In genomic region chr9:107607036-107607435, GRCm38 (mm10) we compare ENCODE assay signal across 10 mouse cellular contexts. TPM values are rescaled to one million over a fixed set of nuclear protein-coding genes. Genes with fewer than 3 reads are reported as not detected.
DNase-seq lines count a peak whose midpoint lies in the region; ATAC-seq lines count a peak whose summit lies in the region.
"Had no signal": no experiment of that assay in that cellular context is flagged by ENCODE, and none has a peak within 500 bp of the region (broad histone marks: within the 10 kb centered on the region; RNA-seq: fewer than 3 reads in every experiment).

No protein-coding gene starts in this region.

- H3K36me3 ChIP-seq in heart, embryonic 10.5 days, result no peaks in the 10 kb centered on the region
- no peaks in the 10 kb centered on the region for H3K36me3 ChIP-seq in liver, embryonic 15.5 days (replicated peaks)
- no peaks in the 10 kb centered on the region for H3K36me3 ChIP-seq in liver, embryonic 11.5 days (ENCODE audit: control insufficient read depth, insufficient read depth, low read length)
- no peaks in the 10 kb centered on the region for H3K36me3 ChIP-seq in embryonic facial prominence, embryonic 13.5 days
- no peaks in the 10 kb centered on the region for H3K36me3 ChIP-seq in limb, embryonic 15.5 days

- no peaks in the 10 kb centered on the region for H3K9me3 ChIP-seq in heart, embryonic 10.5 days
- no peaks in the 10 kb centered on the region for H3K9me3 ChIP-seq in liver, embryonic 15.5 days (replicated peaks)
- H3K9me3 ChIP-seq in liver, embryonic 11.5 days (ENCODE audit: control insufficient read depth, low read length), result no peaks in the 10 kb centered on the region
- no peaks in the 10 kb centered on the region for H3K9me3 ChIP-seq in embryonic facial prominence, embryonic 13.5 days
- H3K9me3 ChIP-seq in limb, embryonic 15.5 days, result no peaks in the 10 kb centered on the region

- H3K4me1 ChIP-seq in heart, embryonic 10.5 days, result peaks cover 87% of the 10 kb centered on the region
- H3K4me1 ChIP-seq in liver, embryonic 15.5 days (replicated peaks), result peaks cover 50% of the 10 kb centered on the region
- H3K4me1 ChIP-seq in liver, embryonic 11.5 days (replicated peaks; ENCODE audit: control insufficient read depth, insufficient read depth, low read length), result peaks cover 31% of the 10 kb centered on the region
- peaks cover 86% of the 10 kb centered on the region for H3K4me1 ChIP-seq in embryonic facial prominence, embryonic 13.5 days
- peaks cover 89% of the 10 kb centered on the region for H3K4me1 ChIP-seq in limb, embryonic 15.5 days

- WGBS in heart, embryonic 10.5 days, result 78% methylated on average over 2 of the region's 2 CpGs
- 61% methylated on average over 2 of the region's 2 CpGs for WGBS in liver, embryonic 15.5 days (ENCODE audit: insufficient replicate concordance)
- WGBS in liver, embryonic 11.5 days, result 78% methylated on average over 2 of the region's 2 CpGs
- WGBS in embryonic facial prominence, embryonic 13.5 days, result 77% methylated on average over 2 of the region's 2 CpGs
- WGBS in limb, embryonic 15.5 days, result 80% methylated on average over 2 of the region's 2 CpGs

- no peak overlapping the region for H3K9ac ChIP-seq in liver, embryonic 15.5 days
- no peak overlapping the region for H3K9ac ChIP-seq in liver, embryonic 11.5 days (ENCODE audit: low read depth, low read length)
- peak overlapping the region; percentile 44; the same call in 1 of the 2 replicates for H3K9ac ChIP-seq in embryonic facial prominence, embryonic 13.5 days
- no peak overlapping the region for H3K9ac ChIP-seq in limb, embryonic 15.5 days

- peak overlapping the region; percentile 5; the same call in 1 of the 2 replicates for H3K4me2 ChIP-seq in liver, embryonic 15.5 days
- no peak overlapping the region for H3K4me2 ChIP-seq in liver, embryonic 11.5 days
- peak overlapping the region; percentile 34 for H3K4me2 ChIP-seq in embryonic facial prominence, embryonic 13.5 days
- H3K4me2 ChIP-seq in limb, embryonic 15.5 days, result peak overlapping the region; percentile 37

- peak overlapping the region; percentile 39 for H3K4me3 ChIP-seq in heart, embryonic 10.5 days
- H3K4me3 ChIP-seq in liver, embryonic 15.5 days (replicated peaks), result no peak overlapping the region
- no peak overlapping the region for H3K4me3 ChIP-seq in liver, embryonic 11.5 days (ENCODE audit: low read depth, low read length)
- H3K4me3 ChIP-seq in embryonic facial prominence, embryonic 13.5 days, result peak overlapping the region; percentile 17; the same call in 1 of the 2 replicates
- H3K4me3 ChIP-seq in limb, embryonic 15.5 days, result peak overlapping the region; percentile 31

- peaks cover 39% of the 10 kb centered on the region for H3K27me3 ChIP-seq in heart, embryonic 10.5 days (ENCODE audit: insufficient read depth, poor library complexity, severe bottlenecking)
- peaks cover 31% of the 10 kb centered on the region for H3K27me3 ChIP-seq in liver, embryonic 15.5 days
- H3K27me3 ChIP-seq in liver, embryonic 11.5 days (replicated peaks; ENCODE audit: control insufficient read depth, insufficient read depth, low read length), result no peaks in the 10 kb centered on the region; the same call in 1 of the 2 replicates
- no peaks in the 10 kb centered on the region for H3K27me3 ChIP-seq in embryonic facial prominence, embryonic 13.5 days
- H3K27me3 ChIP-seq in limb, embryonic 15.5 days, result no peaks in the 10 kb centered on the region

- no peak for DNase-seq in heart, embryonic 10.5 days (ENCODE audit: low spot score)
- no peak for DNase-seq in heart, adult 8-10 months (ENCODE audit: low spot score)
- no peak for DNase-seq in liver, embryonic 11.5 days (ENCODE audit: low spot score)
- DNase-seq in left cerebral cortex, adult 8-10 months (ENCODE audit: low spot score in 2 of 2), result no peak
- DNase-seq: cerebellum, postnatal 25 days; layer of hippocampus, adult 9-11 months had no signal

- H3K27ac ChIP-seq in heart, embryonic 10.5 days, result peak overlapping the region; percentile 48
- no peak overlapping the region for H3K27ac ChIP-seq in liver, embryonic 15.5 days (replicated peaks)
- no peak overlapping the region for H3K27ac ChIP-seq in liver, embryonic 11.5 days (ENCODE audit: low read depth, low read length)
- 0 out of 2 replicates have a peak overlapping the region, but pooled peaks have one; percentile 33 for H3K27ac ChIP-seq in embryonic facial prominence, embryonic 13.5 days
- H3K27ac ChIP-seq in limb, embryonic 15.5 days, result peak overlapping the region; percentile 69

- no peak for ATAC-seq in liver, embryonic 15.5 days (ENCODE audit: insufficient read depth)
- no peak for ATAC-seq in liver, embryonic 11.5 days (replicated peaks; ENCODE audit: low FRiP score)
- no peak for ATAC-seq in embryonic facial prominence, embryonic 13.5 days (ENCODE audit: insufficient number of reproducible peaks, insufficient read depth, low FRiP score, low TSS enrichment, low read depth)
- ATAC-seq in limb, embryonic 15.5 days (ENCODE audit: insufficient number of reproducible peaks, low FRiP score, low TSS enrichment, low read depth), result no peak
- ATAC-seq in erythroid progenitor cell, adult 5-6 weeks (replicated peaks; ENCODE audit: low FRiP score, poor library complexity, severe bottlenecking), result no peak

RNA-seq across cellular contexts. Expression of gene Sema3b, which starts 2.0 kb away (rescaled TPM):
- 4.9 and 8.2 TPM in 2 replicates for polyA plus RNA-seq in heart, embryonic 10.5 days (2016; fragmentation: Nextera tagmentation; extraction: Ambion mirVana)
- 10 to 100 TPM; 21.1 to 33.0 (median 24.2) TPM for total RNA-seq in heart, adult 8-10 months (2022)
- 0.74 and 0.77 TPM in 2 replicates for polyA plus RNA-seq in liver, embryonic 15.5 days (2015; fragmentation: Nextera tagmentation; extraction: Ambion mirVana)
- 0.63 and 0.79 TPM in 2 replicates for polyA plus RNA-seq in liver, embryonic 11.5 days (2014; fragmentation: Nextera tagmentation; extraction: Ambion mirVana)
- polyA plus RNA-seq in embryonic facial prominence, embryonic 13.5 days (2015; fragmentation: Nextera tagmentation; extraction: Ambion mirVana), result 8.4 and 8.6 TPM in 2 replicates
- polyA plus RNA-seq in limb, embryonic 15.5 days (2015; fragmentation: Nextera tagmentation; extraction: Ambion mirVana), result 13.6 and 23.6 TPM in 2 replicates
- total RNA-seq in left cerebral cortex, adult 8-10 months (2022), result 1 to 10 TPM; 5.1 to 5.9 (median 5.3) TPM
- total RNA-seq in erythroid progenitor cell, adult 5-6 weeks (2015; ENCODE audit: low replicate concordance), result not detected in 2 replicates
- total RNA-seq in erythroid progenitor cell, adult 5-6 weeks (2017; ENCODE audit: low replicate concordance), result not detected in 2 replicates

RNA-seq across cellular contexts. Expression of gene Ifrd2, which starts 19.6 kb away (rescaled TPM):
- polyA plus RNA-seq in heart, embryonic 10.5 days (2016; fragmentation: Nextera tagmentation; extraction: Ambion mirVana), result 58.0 and 62.8 TPM in 2 replicates
- total RNA-seq in heart, adult 8-10 months (2022), result 10 to 100 TPM; 43.7 to 58.2 (median 47.5) TPM
- 161 and 198 TPM in 2 replicates for polyA plus RNA-seq in liver, embryonic 15.5 days (2015; fragmentation: Nextera tagmentation; extraction: Ambion mirVana)
- 219 and 230 TPM in 2 replicates for polyA plus RNA-seq in liver, embryonic 11.5 days (2014; fragmentation: Nextera tagmentation; extraction: Ambion mirVana)
- polyA plus RNA-seq in embryonic facial prominence, embryonic 13.5 days (2015; fragmentation: Nextera tagmentation; extraction: Ambion mirVana), result 39.3 and 54.2 TPM in 2 replicates
- 45.9 and 58.8 TPM in 2 replicates for polyA plus RNA-seq in limb, embryonic 15.5 days (2015; fragmentation: Nextera tagmentation; extraction: Ambion mirVana)
- 10 to 100 TPM; 11.3 to 15.5 (median 15.3) TPM for total RNA-seq in left cerebral cortex, adult 8-10 months (2022)
- 206 and 249 TPM in 2 replicates for total RNA-seq in erythroid progenitor cell, adult 5-6 weeks (2015; ENCODE audit: low replicate concordance)
- total RNA-seq in erythroid progenitor cell, adult 5-6 weeks (2017; ENCODE audit: low replicate concordance), result 122 and 166 TPM in 2 replicates

RNA-seq across cellular contexts. Expression of gene Hyal3, which starts 26.4 kb away (rescaled TPM):
- polyA plus RNA-seq in heart, embryonic 10.5 days (2016; fragmentation: Nextera tagmentation; extraction: Ambion mirVana), result 0.36 and 0.70 TPM in 2 replicates
- total RNA-seq in heart, adult 8-10 months (2022), result under 1 TPM; 0.20 to 0.72 (median 0.25) TPM
- 0.64 TPM in 2 replicates for polyA plus RNA-seq in liver, embryonic 15.5 days (2015; fragmentation: Nextera tagmentation; extraction: Ambion mirVana)
- polyA plus RNA-seq in liver, embryonic 11.5 days (2014; fragmentation: Nextera tagmentation; extraction: Ambion mirVana), result 1.0 and 1.5 TPM in 2 replicates
- polyA plus RNA-seq in embryonic facial prominence, embryonic 13.5 days (2015; fragmentation: Nextera tagmentation; extraction: Ambion mirVana), result 1.6 and 2.8 TPM in 2 replicates
- polyA plus RNA-seq in limb, embryonic 15.5 days (2015; fragmentation: Nextera tagmentation; extraction: Ambion mirVana), result 1.6 and 1.8 TPM in 2 replicates
- 1 to 10 TPM; 1.0 to 1.7 (median 1.1) TPM for total RNA-seq in left cerebral cortex, adult 8-10 months (2022)
- 4.2 and 8.6 TPM in 2 replicates for total RNA-seq in erythroid progenitor cell, adult 5-6 weeks (2015; ENCODE audit: low replicate concordance)
- total RNA-seq in erythroid progenitor cell, adult 5-6 weeks (2017; ENCODE audit: low replicate concordance), result 0.64 TPM in 1 of 2 replicates, not detected in the other

RNA-seq across cellular contexts. Expression of gene Gnai2, which starts 28.1 kb away (rescaled TPM):
- polyA plus RNA-seq in heart, embryonic 10.5 days (2016; fragmentation: Nextera tagmentation; extraction: Ambion mirVana), result 359 and 404 TPM in 2 replicates
- 100 to 1,000 TPM; 227 to 299 (median 259) TPM for total RNA-seq in heart, adult 8-10 months (2022)
- polyA plus RNA-seq in liver, embryonic 15.5 days (2015; fragmentation: Nextera tagmentation; extraction: Ambion mirVana), result 162 and 167 TPM in 2 replicates
- 217 and 233 TPM in 2 replicates for polyA plus RNA-seq in liver, embryonic 11.5 days (2014; fragmentation: Nextera tagmentation; extraction: Ambion mirVana)
- 446 and 470 TPM in 2 replicates for polyA plus RNA-seq in embryonic facial prominence, embryonic 13.5 days (2015; fragmentation: Nextera tagmentation; extraction: Ambion mirVana)
- 385 and 394 TPM in 2 replicates for polyA plus RNA-seq in limb, embryonic 15.5 days (2015; fragmentation: Nextera tagmentation; extraction: Ambion mirVana)
- total RNA-seq in left cerebral cortex, adult 8-10 months (2022), result 100 to 1,000 TPM; 239 to 252 (median 247) TPM
- 382 and 420 TPM in 2 replicates for total RNA-seq in erythroid progenitor cell, adult 5-6 weeks (2015; ENCODE audit: low replicate concordance)
- total RNA-seq in erythroid progenitor cell, adult 5-6 weeks (2017; ENCODE audit: low replicate concordance), result 334 and 357 TPM in 2 replicates

RNA-seq across cellular contexts. Expression of gene Naa80, which starts 28.3 kb away (rescaled TPM):
- polyA plus RNA-seq in heart, embryonic 10.5 days (2016; fragmentation: Nextera tagmentation; extraction: Ambion mirVana), result 14.8 and 15.3 TPM in 2 replicates
- total RNA-seq in heart, adult 8-10 months (2022), result 10 to 100 TPM; 18.8 to 24.3 (median 21.1) TPM
- 12.3 and 12.8 TPM in 2 replicates for polyA plus RNA-seq in liver, embryonic 15.5 days (2015; fragmentation: Nextera tagmentation; extraction: Ambion mirVana)
- polyA plus RNA-seq in liver, embryonic 11.5 days (2014; fragmentation: Nextera tagmentation; extraction: Ambion mirVana), result 20.5 and 20.7 TPM in 2 replicates
- polyA plus RNA-seq in embryonic facial prominence, embryonic 13.5 days (2015; fragmentation: Nextera tagmentation; extraction: Ambion mirVana), result 21.8 and 22.5 TPM in 2 replicates
- polyA plus RNA-seq in limb, embryonic 15.5 days (2015; fragmentation: Nextera tagmentation; extraction: Ambion mirVana), result 17.6 and 21.4 TPM in 2 replicates
- 10 to 100 TPM in 3 of 4 experiments, 1 to 10 TPM in 1; 9.1 to 17.4 (median 13.3) TPM for total RNA-seq in left cerebral cortex, adult 8-10 months (2022)
- total RNA-seq in erythroid progenitor cell, adult 5-6 weeks (2015; ENCODE audit: low replicate concordance), result 15.5 and 24.5 TPM in 2 replicates
- total RNA-seq in erythroid progenitor cell, adult 5-6 weeks (2017; ENCODE audit: low replicate concordance), result 12.3 and 17.7 TPM in 2 replicates

Comparison
In these comparisons a context has a peak if more than half of its experiments do, and no peak if none do; other contexts are left out.
1. H3K27ac ChIP-seq: peak in heart, embryonic 10.5 days (single experiment), embryonic facial prominence, embryonic 13.5 days (single experiment) and limb, embryonic 15.5 days (single experiment); none in liver, embryonic 15.5 days (single experiment) and liver, embryonic 11.5 days (single experiment).
2. H3K4me3 ChIP-seq: peak in heart, embryonic 10.5 days (single experiment), embryonic facial prominence, embryonic 13.5 days (single experiment) and limb, embryonic 15.5 days (single experiment); none in liver, embryonic 15.5 days (single experiment) and liver, embryonic 11.5 days (single experiment).